Mouse (Mus musculus) 3T3-L1 (cell line): ENCODE results near the gene Izumo1r.

Experiments used
- DNase-seq: peaks from one replicate; pipeline ENCODE4 v3.0.0-alpha.2; 2015; ENCODE audit warnings: low read depth, low spot score

Izumo1r gene

DNA sequence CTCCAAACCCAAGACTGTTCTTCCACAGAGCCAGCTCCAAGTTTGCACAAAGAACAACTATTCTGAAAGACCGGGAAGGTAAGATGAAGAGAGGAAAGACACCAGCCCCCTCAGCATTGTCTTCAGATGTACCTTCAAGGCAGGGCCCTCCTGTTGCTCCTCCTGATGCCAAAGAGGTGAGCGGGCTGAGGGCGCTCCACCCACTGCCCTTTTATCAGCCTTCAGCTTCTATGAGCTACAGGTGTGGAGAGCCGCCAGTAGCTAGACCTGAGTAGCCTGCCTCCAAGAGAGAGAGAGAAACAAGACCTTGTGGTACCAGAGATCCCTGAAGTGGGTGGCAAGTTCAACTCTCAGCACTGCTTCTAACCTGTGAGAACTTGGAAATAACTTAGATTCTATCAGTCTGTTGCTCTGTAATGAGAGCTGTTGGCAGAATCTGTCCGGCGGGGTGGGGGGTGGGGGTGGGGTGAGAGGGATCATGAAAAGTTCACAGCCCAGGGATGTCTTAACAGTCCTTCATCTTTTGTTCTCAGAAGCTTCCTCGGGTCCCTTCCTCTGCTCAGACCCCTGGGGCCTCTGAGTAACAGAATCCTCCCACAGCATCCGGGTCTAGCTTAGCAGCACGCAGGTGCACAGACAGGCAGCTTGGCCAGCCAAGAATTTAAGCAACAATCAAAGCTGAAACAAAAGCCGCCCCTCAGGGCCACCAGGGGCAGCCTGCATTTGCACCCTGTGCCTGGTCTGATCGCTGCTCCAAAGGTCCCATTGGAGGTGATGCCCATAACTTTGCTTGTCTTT, at the start of gene Izumo1r:
Gene Izumo1r (minus strand): TSS at position 369 of the 798 bp plus-strand sequence.
- no peak for DNase-seq

DNA sequence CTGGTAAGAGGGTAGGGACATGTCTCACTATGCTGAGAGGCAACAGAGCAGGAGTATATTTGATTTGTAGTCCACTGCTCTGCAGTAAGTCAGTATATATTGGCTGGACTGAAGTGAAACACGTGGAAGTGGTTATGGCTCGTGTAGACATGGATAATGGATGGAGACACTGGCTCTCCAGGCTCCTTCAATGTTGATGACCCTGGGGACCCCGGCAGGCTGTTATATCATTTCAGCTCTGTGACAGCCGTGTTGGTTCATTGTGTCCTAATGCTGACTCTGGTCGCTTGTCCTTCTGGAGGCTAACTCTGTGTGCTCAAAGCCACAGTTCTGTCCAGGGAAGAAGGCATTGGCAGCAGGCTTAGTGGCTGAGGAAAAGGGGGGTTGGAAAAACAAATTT, 47.3 kb upstream of the Izumo1r start:
- no peak for DNase-seq

DNA sequence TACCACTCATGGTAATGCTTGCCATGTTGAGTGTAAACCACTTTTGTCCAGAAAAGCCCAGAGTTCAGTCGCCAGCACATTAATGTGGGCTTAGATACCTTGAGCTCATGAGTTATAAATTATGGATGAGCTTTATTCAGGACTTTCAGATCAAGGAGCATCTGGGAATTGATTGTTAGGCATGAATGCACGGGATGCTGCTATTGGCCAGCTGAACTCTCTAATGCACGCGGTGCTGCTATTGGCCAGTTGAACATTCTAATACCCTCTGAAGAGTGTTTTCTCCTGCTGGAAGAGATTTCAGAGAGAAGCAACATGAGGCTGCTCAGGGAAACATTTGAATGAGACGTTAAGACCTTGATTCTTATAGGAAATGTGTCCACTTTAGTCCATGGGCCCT, 45.1 kb upstream of the Izumo1r start:
- no peak for DNase-seq

GRCm38 (mm10) chr9:14946677-14947076, 42.9 kb upstream of the Izumo1r start:
- DNase-seq, result no peak

DNA sequence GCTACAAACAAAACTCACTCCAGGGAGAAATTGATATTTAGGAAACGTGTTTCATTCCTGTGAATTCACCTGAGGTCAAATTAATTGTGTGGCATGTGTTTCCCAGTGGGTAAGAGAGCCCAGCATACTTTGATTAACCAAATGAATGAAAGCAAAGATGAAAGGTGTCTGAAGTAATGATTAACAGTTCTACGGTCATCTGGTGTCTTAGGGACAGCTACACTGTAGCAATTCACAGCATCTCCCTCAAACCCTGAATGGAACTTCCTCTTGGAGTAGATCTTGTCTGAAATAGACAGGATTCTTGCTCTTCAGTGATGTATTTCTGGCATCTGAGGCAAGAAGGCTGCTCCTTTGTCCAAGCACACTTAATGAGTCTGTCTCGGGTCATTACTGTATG, 42.2 kb upstream of the Izumo1r start:
- DNase-seq, result no peak

DNA sequence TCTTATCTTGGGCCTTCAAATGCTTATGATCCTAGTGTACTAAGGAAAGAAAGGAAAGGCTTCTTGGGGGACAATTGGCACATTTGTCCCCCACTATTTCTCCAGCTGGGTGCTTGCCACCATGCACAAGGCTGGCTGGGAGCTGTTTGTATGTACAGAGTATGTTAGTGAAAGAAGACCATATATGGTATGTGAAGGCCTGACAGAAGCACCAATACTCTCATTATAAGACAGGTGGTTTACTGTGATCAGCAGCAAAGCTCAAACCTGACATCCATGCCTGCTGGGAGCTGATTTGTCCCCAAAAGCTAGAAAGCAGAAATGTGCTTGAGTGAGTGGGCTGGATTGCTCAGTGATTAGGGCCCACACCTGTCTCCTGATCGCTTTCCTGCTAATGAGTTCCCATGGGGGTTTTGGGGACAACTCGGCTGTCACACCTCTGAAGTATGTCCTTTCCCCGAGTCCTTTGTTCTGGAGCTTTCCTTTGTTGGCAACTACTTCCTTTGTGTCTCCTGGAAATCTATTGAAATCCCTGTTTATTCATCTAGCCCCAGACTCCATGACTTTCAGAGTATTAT, 38.5 kb upstream of the Izumo1r start:
- DNase-seq, result no peak

- DNase-seq, result no peak
Measured at GRCm38 (mm10) chr9:14939610-14940009, 35.9 kb upstream of the Izumo1r start.

DNA sequence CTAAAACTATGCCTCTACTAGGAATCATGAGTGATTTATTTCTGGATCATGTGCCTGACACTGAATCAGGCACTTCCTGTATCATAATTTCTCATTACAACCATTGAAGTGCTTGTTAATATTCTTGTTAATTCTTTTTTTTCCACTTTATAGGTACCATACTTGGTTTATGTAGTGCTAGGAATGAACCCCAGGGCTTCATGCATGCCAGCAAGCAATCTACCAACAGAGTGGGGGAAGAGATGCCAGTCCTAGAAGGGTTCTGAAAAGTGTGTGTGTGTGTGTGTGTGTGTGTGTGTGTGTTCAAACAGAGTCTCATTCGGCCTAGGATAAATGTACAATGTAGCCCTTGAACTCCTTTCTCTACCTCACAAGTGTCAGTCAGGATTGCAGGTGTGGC, 33.6 kb upstream of the Izumo1r start:
- no peak for DNase-seq

DNA sequence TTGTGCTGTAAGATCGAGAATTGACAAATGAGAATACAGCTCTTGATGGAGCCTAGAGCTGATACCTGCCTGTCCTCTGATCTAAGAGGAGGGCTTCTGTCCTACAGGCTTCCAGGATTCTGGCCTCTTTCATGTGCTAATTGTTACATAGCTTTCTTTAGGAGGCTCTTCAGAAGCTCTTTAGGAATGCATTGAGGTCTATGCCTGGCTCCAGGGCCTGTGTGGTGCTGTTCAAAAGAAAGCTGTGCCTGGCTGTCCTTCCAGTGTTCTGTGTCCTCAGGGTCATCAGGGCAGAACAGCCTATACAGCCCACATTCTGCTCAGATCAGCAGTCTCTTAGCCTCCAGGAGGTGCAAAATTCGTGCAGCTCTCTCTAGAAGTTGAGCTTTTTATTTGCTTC, 31.1 kb upstream of the Izumo1r start:
- no peak for DNase-seq

DNA sequence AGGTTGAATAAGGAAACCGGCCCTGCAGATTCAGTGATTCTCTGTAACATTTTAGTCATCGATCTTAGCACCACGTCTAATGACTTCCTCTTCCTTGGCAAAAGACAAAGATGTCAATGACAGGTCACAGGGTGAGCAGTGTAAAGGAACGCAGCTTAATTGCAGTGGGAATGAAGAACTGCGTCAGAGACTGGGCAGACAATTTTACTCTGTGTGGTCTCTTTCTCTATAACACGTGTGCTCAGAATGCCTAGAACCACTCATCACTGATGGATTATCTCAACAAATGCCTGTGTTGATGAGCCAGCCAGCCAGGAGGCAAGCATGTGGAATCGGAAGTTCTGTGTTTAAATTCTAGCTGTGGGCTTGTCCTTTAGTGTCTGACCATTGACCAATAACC, 28.2 kb upstream of the Izumo1r start:
- no peak for DNase-seq

DNA sequence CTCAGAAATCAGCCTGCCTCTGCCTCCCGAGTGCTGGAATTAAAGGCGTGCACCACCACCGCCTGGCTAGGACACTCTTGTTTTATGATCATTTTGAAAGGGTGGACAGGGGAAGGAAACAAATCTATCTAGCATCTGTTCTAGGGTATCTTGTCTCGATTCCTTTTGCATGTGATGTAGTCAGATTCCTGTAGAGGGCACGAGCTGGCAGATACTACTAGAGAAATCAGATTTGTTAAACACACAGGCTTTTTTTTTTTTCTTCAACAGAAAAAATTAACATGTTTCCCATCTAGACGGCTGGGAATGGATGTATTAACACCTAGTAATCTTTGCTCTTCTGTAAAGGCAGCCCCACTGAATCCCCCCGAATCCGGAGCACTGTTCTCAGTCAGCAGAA, 27.5 kb upstream of the Izumo1r start:
- DNase-seq, result no peak

GRCm38 (mm10) chr9:14926593-14926992, 22.8 kb upstream of the Izumo1r start:
- no peak for DNase-seq

DNA sequence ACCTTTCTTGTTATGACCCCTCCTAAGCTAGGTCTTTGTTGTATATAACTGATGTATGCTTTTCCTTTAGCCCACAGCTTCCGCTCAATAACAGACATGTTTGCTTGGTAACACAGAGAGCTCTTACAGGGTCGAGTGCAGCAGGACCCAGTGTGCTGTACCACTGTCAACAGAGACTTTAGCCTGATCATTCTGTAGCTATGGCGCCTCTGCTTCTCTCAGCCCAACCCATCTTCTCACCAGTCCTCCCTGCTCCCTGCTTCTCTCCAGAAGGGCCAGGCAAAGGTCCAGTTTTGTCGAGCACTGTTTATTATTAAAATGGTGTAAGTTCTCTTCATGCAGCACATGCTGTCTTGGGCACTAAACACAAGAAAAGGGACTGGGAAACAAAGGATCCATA, 19.9 kb upstream of the Izumo1r start:
- DNase-seq, result no peak

- no peak for DNase-seq
Measured at GRCm38 (mm10) chr9:14921971-14922560, 18.3 kb upstream of the Izumo1r start.

GRCm38 (mm10) chr9:14921254-14921653, 17.5 kb upstream of the Izumo1r start:
- DNase-seq, result no peak

- no peak for DNase-seq
Measured at GRCm38 (mm10) chr9:14920608-14921007, 16.9 kb upstream of the Izumo1r start.

- DNase-seq, result no peak
Measured at GRCm38 (mm10) chr9:14918825-14919668, 15.3 kb upstream of the Izumo1r start.

- DNase-seq, result no peak
Measured at GRCm38 (mm10) chr9:14917661-14918060, 13.9 kb upstream of the Izumo1r start.

DNA sequence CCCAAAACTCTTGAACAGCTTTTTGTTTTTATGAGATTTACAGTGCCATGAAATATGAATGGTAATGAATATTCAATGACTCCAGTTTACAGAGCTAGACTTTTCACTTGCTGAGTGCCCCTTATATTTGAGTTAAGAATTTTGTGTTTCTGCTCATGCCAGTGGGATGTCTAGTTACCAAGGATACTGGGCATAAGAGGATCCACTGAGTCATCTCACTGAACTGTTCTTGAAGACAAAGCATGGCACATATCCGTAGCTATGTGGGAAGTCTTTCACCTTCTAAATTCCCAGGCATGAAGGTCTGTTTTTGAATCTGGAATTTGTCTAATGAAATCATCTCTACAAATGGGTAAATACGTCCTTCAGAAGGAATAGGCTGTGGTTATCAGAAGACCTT, 8.3 kb upstream of the Izumo1r start:
- DNase-seq, result no peak

GRCm38 (mm10) chr9:14909981-14910380, 6.2 kb upstream of the Izumo1r start:
- DNase-seq, result no peak

DNA sequence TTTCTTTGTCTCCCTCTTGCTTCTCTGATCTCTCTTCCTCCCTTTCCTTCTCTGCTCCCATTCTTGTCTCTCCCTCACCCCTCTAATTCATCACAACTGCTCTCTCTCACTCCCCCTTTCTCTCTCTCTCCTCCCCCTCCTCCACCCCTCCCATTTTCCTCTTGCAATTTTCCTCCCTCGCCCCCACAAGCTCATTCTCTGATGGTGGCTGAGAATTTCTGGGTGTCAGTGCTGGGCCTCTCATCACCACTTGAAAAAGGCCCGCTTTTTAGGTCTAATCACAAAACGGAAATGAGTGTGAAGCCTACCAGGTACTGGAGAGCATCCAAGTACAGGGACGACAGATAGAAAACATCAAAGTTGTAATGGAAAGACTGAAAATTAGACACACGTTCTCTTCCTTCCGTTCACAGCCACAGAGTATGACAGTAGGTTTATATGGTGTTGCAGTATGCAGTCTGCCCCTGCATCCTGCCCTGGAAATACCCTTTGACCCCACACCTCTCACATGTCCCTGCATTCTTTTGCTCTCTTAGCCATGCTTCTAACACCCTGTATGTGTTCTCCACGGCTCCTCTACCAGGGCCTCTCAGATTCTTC, 4.2 kb upstream of the Izumo1r start:
- DNase-seq, result no peak

GRCm38 (mm10) chr9:14905956-14906355, 2.2 kb upstream of the Izumo1r start:
- no peak for DNase-seq
